In the genomic region with DNA sequence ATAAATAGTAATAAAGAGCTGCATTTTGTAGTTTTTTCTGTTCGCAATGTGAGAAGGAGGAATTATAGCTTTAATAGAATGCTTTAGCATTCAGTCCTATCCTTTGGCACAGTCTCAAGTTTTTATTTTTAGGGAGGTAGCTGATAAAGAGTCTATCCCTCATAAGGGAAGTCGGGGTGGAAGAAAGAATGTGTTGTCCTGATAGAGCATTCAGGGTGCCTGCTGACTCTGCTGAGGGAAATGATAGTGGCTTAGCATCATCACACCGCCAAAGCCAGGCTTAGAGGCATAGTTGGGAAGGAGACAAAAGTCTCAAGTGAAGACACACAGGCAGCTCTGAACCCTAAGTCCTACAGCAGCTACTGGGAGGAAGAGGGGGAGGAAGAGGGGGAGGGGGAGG, we compare ENCODE assay signal across 15 mouse cellular contexts.
A peak's percentile ranks its signal among the peaks of the same experiment; 100 is the strongest.
DNase-seq lines count a peak whose midpoint lies in the region; ATAC-seq lines count a peak whose summit lies in the region.
"Had no signal": no experiment of that assay in that cellular context is flagged by ENCODE, and none has a peak within 500 bp of the region (broad histone marks: within the 10 kb centered on the region; RNA-seq: fewer than 3 reads in every experiment).

No protein-coding gene starts in this region.

- no peaks in the 10 kb centered on the region for H3K9me3 ChIP-seq in heart, embryonic 10.5 days
- H3K9me3 ChIP-seq: forebrain, embryonic 12.5 days; lung, embryonic 15.5 days; neural tube, embryonic 13.5 days had no signal

- no peaks in the 10 kb centered on the region for H3K27me3 ChIP-seq in heart, embryonic 10.5 days (ENCODE audit: insufficient read depth, poor library complexity, severe bottlenecking)
- H3K27me3 ChIP-seq: forebrain, embryonic 12.5 days; lung, embryonic 15.5 days; neural tube, embryonic 13.5 days had no signal

- 37% methylated on average over 3 of the region's 3 CpGs for WGBS in heart, embryonic 10.5 days

- peak; percentile 94 for ATAC-seq in megakaryocyte-erythroid progenitor cell, adult 5-6 weeks (replicated peaks; ENCODE audit: low FRiP score, low TSS enrichment, poor library complexity, severe bottlenecking)
- ATAC-seq: hindbrain, embryonic 16.5 days had no signal

- peak overlapping the region; percentile 44; the same call in 1 of the 2 replicates for H3K27ac ChIP-seq in heart, embryonic 10.5 days
- H3K27ac ChIP-seq: forebrain, embryonic 12.5 days; lung, embryonic 15.5 days; neural tube, embryonic 13.5 days had no signal

- intact Hi-C loops in heart, postnatal 14 days (cut with DNase I): no loop called here

- H3K4me1 ChIP-seq in heart, embryonic 10.5 days: peaks cover 20% of the 10 kb centered on the region
- H3K4me1 ChIP-seq: forebrain, embryonic 12.5 days; lung, embryonic 15.5 days had no signal

- H3K36me3 ChIP-seq in heart, embryonic 10.5 days: peaks cover 15% of the 10 kb centered on the region
- H3K36me3 ChIP-seq: neural tube, embryonic 13.5 days had no signal

- H3K4me3 ChIP-seq in heart, embryonic 10.5 days: 0 out of 2 replicates have a peak overlapping the region, but pooled peaks have one; percentile 8
- H3K4me3 ChIP-seq: forebrain, embryonic 12.5 days; lung, embryonic 15.5 days; neural tube, embryonic 13.5 days had no signal

- DNase-seq in heart, adult 8-10 months (ENCODE audit: low spot score): peak; percentile 21
- DNase-seq in heart, postnatal 14 days: no peak
- DNase-seq in heart, embryonic 10.5 days (ENCODE audit: low spot score): peak; percentile 69
- peak; percentile 29 for DNase-seq in liver
- no peak for DNase-seq in urinary bladder, postnatal 36 days (ENCODE audit: low spot score in 2 of 2)
- no peak for DNase-seq in right cerebral cortex, adult 18-20 months
- no peak for DNase-seq in frontal cortex, postnatal 10 days (ENCODE audit: low spot score in 2 of 2)
- DNase-seq: cerebellum, adult 11 months; kidney, adult 2 months; kidney, postnatal 4 days had no signal

Comparison
In these comparisons a context has a peak if more than half of its experiments do, and no peak if none do; other contexts are left out.
1. DNase-seq: peak in heart, adult 8-10 months (single experiment), heart, embryonic 10.5 days (single experiment) and liver (single experiment); none in heart, postnatal 14 days (0 of 2), urinary bladder, postnatal 36 days (0 of 2), right cerebral cortex, adult 18-20 months (single experiment) and frontal cortex, postnatal 10 days (0 of 2).